Mouse (Mus musculus) limb, embryonic 10.5 days (tissue): ENCODE measurements around the gene Sf3a2. TPM values are rescaled to one million over a fixed set of nuclear protein-coding genes. Genes with fewer than 3 reads are reported as not detected.

Experiments used
- DNase-seq: peaks from one replicate; pipeline ENCODE4 v3.0.0-alpha.2; 2017; ENCODE audit warnings: low spot score
- H3K27ac ChIP-seq: fragments of 300-500 bp; sonication (generic); 2 replicates; pipeline ENCODE4 v1.5.1; 2016; ENCODE audit warnings: mild to moderate bottlenecking
- H3K27me3 ChIP-seq: fragments of 300-500 bp; sonication (generic); 2 replicates; pipeline ENCODE4 v1.6.1; 2016; ENCODE audit warnings: low read depth, mild to moderate bottlenecking; ENCODE audit not compliant: poor library complexity, severe bottlenecking
- H3K36me3 ChIP-seq: fragments of 300-500 bp; sonication (generic); 2 replicates; pipeline ENCODE4 v1.6.1; 2016; ENCODE audit warnings: mild to moderate bottlenecking, moderate library complexity
- H3K4me1 ChIP-seq: fragments of 300-500 bp; sonication (generic); 2 replicates; pipeline ENCODE4 v1.6.1; 2016
- H3K4me3 ChIP-seq: fragments of 300-500 bp; sonication (generic); 2 replicates; pipeline ENCODE4 v1.5.1; 2016; ENCODE audit warnings: mild to moderate bottlenecking, moderate library complexity
- H3K9me3 ChIP-seq: fragments of 300-500 bp; sonication (generic); replicated peaks from 2 replicates; pipeline ENCODE4 v1.6.1; 2016; ENCODE audit warnings: mild to moderate bottlenecking
- WGBS: fragments of 180-500 bp; shearing (Covaris S2); methylation state at CpG from one replicate; pipeline ENCODE4 v1.1.7; 2016; 5-methylcytosine and 5-hydroxymethylcytosine counted together
- polyA plus RNA-seq: library from polyadenylated mRNA; unstranded; fragments of >200 nt; fragmentation: Nextera tagmentation; extraction: Ambion mirVana; gene quantifications from 2 replicates; pipeline ENCODE4 v1.2.1, GENCODE M21; 2016

Gene Sf3a2
- polyA plus RNA-seq, 1 experiment from 2014 or later = 113 TPM

GRCm38 (mm10) chr10:80797186-80798149 lies 530 bp upstream of the Sf3a2 start:
- 3% methylated on average over 59 of the region's 59 CpGs for WGBS
- Histone ChIP-seq H3K4me1 (peaks cover 35% of the 10 kb centered on the region), H3K27ac (peak overlapping the region; percentile 91), H3K36me3 (peaks cover 76% of the 10 kb centered on the region), H3K9me3 (no peaks in the 10 kb centered on the region), H3K27me3 (no peaks in the 10 kb centered on the region), H3K4me3 (peak overlapping the region; percentile 69)
- DNase-seq = peak; percentile 60

- no peaks in the 10 kb centered on the region for H3K27me3 ChIP-seq
- DNase-seq = no peak
- no peaks in the 10 kb centered on the region for H3K9me3 ChIP-seq
- H3K36me3 ChIP-seq = peaks cover 76% of the 10 kb centered on the region
- H3K4me3 ChIP-seq = peak overlapping the region; percentile 69
- peaks cover 36% of the 10 kb centered on the region for H3K4me1 ChIP-seq
- 5% methylated on average over 18 of the region's 18 CpGs for WGBS
- H3K27ac ChIP-seq = peak overlapping the region; percentile 91
These were observed 1.1 kb downstream of the Sf3a2 start for GRCm38 (mm10) chr10:80799070-80799566.

GRCm38 (mm10) chr10:80802204-80802912 lies 4.4 kb downstream of the Sf3a2 start:
- 89% methylated on average over 10 of the region's 10 CpGs for WGBS
- no peak for DNase-seq
- H3K4me1 ChIP-seq = peaks cover 46% of the 10 kb centered on the region
- no peak overlapping the region for H3K27ac ChIP-seq
- 0 out of 2 replicates have a peak overlapping the region, but pooled peaks have one; percentile 14 for H3K4me3 ChIP-seq
- H3K27me3 ChIP-seq = peaks cover 16% of the 10 kb centered on the region
- H3K9me3 ChIP-seq = no peaks in the 10 kb centered on the region
- H3K36me3 ChIP-seq = peaks cover 74% of the 10 kb centered on the region

GRCm38 (mm10) chr10:80802996-80803395 lies 5.0 kb downstream of the Sf3a2 start:
- Histone ChIP-seq H3K27me3 (peaks cover 22% of the 10 kb centered on the region), H3K36me3 (peaks cover 74% of the 10 kb centered on the region), H3K4me1 (peaks cover 52% of the 10 kb centered on the region), H3K9me3 (no peaks in the 10 kb centered on the region), H3K27ac (no peak overlapping the region), H3K4me3 (0 out of 2 replicates have a peak overlapping the region, but pooled peaks have one; percentile 7)
- 83% methylated on average over 3 of the region's 3 CpGs for WGBS
- DNase-seq = no peak

GRCm38 (mm10) chr10:80804340-80804739 lies 6.3 kb downstream of the Sf3a2 start:
- Histone ChIP-seq H3K36me3 (peaks cover 74% of the 10 kb centered on the region), H3K27me3 (peaks cover 36% of the 10 kb centered on the region), H3K9me3 (no peaks in the 10 kb centered on the region), H3K4me3 (no peak overlapping the region), H3K27ac (no peak overlapping the region), H3K4me1 (peaks cover 63% of the 10 kb centered on the region)
- no peak for DNase-seq
- 100% methylated on average over 2 of the region's 2 CpGs for WGBS

- no peak for DNase-seq
- Histone ChIP-seq H3K27ac (no peak within 1 kb of the TSS), H3K4me1 (peaks cover 61% of the 10 kb centered on the region), H3K4me3 (peak within 1 kb of the TSS; percentile 8; the same call in 1 of the 2 replicates), H3K36me3 (peaks cover 70% of the 10 kb centered on the region), H3K9me3 (no peaks in the 10 kb centered on the region), H3K27me3 (peaks cover 41% of the 10 kb centered on the region)
- WGBS = 76% methylated on average over 6 of the region's 6 CpGs
These were observed 6.9 kb downstream of the Sf3a2 start, which contains the start of gene Amh for GRCm38 (mm10) chr10:80804916-80805315. Gene Amh (plus strand): TSS chr10:80805243.

- Histone ChIP-seq H3K4me3 (0 out of 2 replicates have a peak overlapping the region, but pooled peaks have one; percentile 3), H3K27me3 (peaks cover 45% of the 10 kb centered on the region), H3K9me3 (no peaks in the 10 kb centered on the region), H3K4me1 (peaks cover 61% of the 10 kb centered on the region), H3K36me3 (peaks cover 66% of the 10 kb centered on the region), H3K27ac (no peak overlapping the region)
- WGBS = 84% methylated on average over 5 of the region's 5 CpGs
- DNase-seq = no peak
These were observed 7.3 kb downstream of the Sf3a2 start for GRCm38 (mm10) chr10:80805322-80805721.

- peaks cover 51% of the 10 kb centered on the region for H3K27me3 ChIP-seq
- no peak overlapping the region for H3K27ac ChIP-seq
- H3K9me3 ChIP-seq = no peaks in the 10 kb centered on the region
- DNase-seq = peak; percentile 85
- peaks cover 60% of the 10 kb centered on the region for H3K36me3 ChIP-seq
- WGBS = 17% methylated on average over 3 of the region's 3 CpGs
- peak overlapping the region; percentile 8; the same call in 1 of the 2 replicates for H3K4me3 ChIP-seq
- H3K4me1 ChIP-seq = peaks cover 61% of the 10 kb centered on the region
These were observed 7.9 kb downstream of the Sf3a2 start for GRCm38 (mm10) chr10:80805925-80806324.

- Histone ChIP-seq H3K27me3 (peaks cover 57% of the 10 kb centered on the region), H3K4me1 (peaks cover 61% of the 10 kb centered on the region), H3K27ac (peak overlapping the region; percentile 84), H3K4me3 (peak overlapping the region; percentile 71), H3K36me3 (peaks cover 54% of the 10 kb centered on the region), H3K9me3 (no peaks in the 10 kb centered on the region)
- WGBS = 39% methylated on average over 34 of the region's 34 CpGs
- no peak for DNase-seq
These were observed 8.5 kb downstream of the Sf3a2 start for GRCm38 (mm10) chr10:80806341-80807056.

- DNase-seq = peak; percentile 79
- peaks cover 48% of the 10 kb centered on the region for H3K36me3 ChIP-seq
These were observed 9.1 kb downstream of the Sf3a2 start for GRCm38 (mm10) chr10:80807057-80807627.

GRCm38 (mm10) chr10:80808099-80808984 lies 10.3 kb downstream of the Sf3a2 start:
- 17% methylated on average over 40 of the region's 40 CpGs for WGBS
- H3K9me3 ChIP-seq = no peaks in the 10 kb centered on the region
- peak; percentile 58 for DNase-seq
- peak overlapping the region; percentile 54 for H3K27ac ChIP-seq
- H3K36me3 ChIP-seq = peaks cover 36% of the 10 kb centered on the region
- H3K4me3 ChIP-seq = peak overlapping the region; percentile 71
- peaks cover 61% of the 10 kb centered on the region for H3K4me1 ChIP-seq
- H3K27me3 ChIP-seq = peaks cover 64% of the 10 kb centered on the region

More at GRCm38 (mm10) chr10:80807057-80807627, 9.1 kb downstream of the Sf3a2 start:
- peak overlapping the region; percentile 71 for H3K4me3 ChIP-seq
- peak overlapping the region; percentile 84 for H3K27ac ChIP-seq
- no peaks in the 10 kb centered on the region for H3K9me3 ChIP-seq
- peaks cover 62% of the 10 kb centered on the region for H3K27me3 ChIP-seq
- under 1% methylated on average over 58 of the region's 58 CpGs for WGBS
- H3K4me1 ChIP-seq = peaks cover 61% of the 10 kb centered on the region
